Mouse (Mus musculus) bone marrow, adult 2 months (tissue): Measurements from ENCODE around the gene Inca1.
A peak's percentile ranks its signal among the peaks of the same experiment; 100 is the strongest.

ENCODE experiments used
- CTCF ChIP-seq: fragments of 200-500 bp; IDR thresholded peaks from 2 replicates; pipeline ENCODE4 v1.5.1; 2011; ENCODE audit warnings: low read length, control low read depth; ENCODE audit not compliant: control insufficient read depth, insufficient read depth
- POLR2A ChIP-seq: fragments of 200-500 bp; IDR thresholded peaks from 2 replicates; pipeline ENCODE4 v1.6.1; 2011; ENCODE audit warnings: low read depth, mild to moderate bottlenecking, control low read depth, low read length, borderline replicate concordance; ENCODE audit not compliant: control insufficient read depth

DNA sequence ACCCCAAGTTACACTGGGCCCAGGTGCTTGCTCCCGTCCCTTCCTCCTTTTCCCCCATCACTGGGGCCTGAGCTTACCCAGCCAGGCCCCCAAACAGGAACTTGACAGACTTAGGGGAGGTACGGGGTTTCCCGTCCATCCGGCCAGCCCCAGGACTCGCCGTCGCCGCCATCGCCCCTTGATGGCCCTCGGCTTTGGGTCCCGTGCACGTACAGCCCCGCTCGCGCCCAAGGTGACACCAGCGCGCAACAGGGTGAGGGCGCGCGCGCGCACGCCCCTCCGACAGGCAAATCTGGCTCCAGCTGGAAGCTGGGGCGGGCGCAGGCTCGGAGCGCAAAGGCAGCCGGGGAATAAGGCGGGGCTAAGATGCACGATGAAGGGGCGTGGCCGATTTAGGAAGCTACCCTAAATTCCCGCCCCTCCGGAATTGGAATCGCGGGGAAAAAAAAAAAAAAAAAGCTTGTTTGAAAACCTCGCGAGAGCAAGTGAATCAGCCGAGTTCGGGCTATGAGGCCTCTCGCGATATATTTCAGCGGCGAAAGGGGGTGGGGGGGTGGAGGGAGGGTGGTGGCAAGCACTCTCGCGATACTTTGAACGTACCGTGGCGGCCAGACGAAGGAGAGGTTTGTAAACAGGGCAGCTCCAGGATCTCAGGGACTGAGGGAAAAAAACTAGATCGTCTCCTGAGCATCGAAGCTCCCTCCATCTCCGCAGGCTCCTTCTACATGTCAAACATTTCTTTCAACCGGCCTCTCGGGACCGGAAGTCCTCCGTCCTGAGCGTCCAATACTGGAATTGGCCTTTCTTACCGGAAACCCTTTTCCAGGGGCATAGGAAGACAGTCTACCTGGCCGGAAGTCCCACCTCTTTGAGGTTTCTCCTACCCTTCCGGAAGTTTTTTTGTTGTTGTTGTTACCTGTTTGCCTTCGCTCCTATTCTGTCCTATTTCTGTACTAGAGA lies 53.0 kb downstream of the Inca1 start, which contains the start of the genes Rnf167 and Slc25a11:
- TF ChIP-seq CTCF (0 out of 2 replicates have a peak, but pooled peaks have one; percentile 8), POLR2A (peak; percentile 89)
